Mouse (Mus musculus) liver, adult 2 months (tissue): ENCODE measurements at regions not wholly inside any gene's neighbourhood (a gene's known extent, or its start where the extent isn't known, plus 50 kb on each side); places are given as distances from the start of the nearest gene placed in this dataset.

Experiments
- DNase-seq: peaks from one replicate; pipeline ENCODE4 v3.0.0-alpha.2; 2011; ENCODE audit warnings: low read depth, low spot score; ENCODE audit errors: extremely low read depth
- H3K27ac ChIP-seq: fragments of 200-500 bp; replicated peaks from 2 replicates; pipeline ENCODE4 v1.5.1; 2012; ENCODE audit warnings: low read depth, mild to moderate bottlenecking, control low read depth, inconsistent platforms, low read length; ENCODE audit not compliant: insufficient read depth
- H3K27me3 ChIP-seq: fragments of 200-500 bp; 2 replicates; pipeline ENCODE4 v1.6.1; 2012; ENCODE audit warnings: mild to moderate bottlenecking, moderate library complexity, low read length, inconsistent platforms; ENCODE audit not compliant: control insufficient read depth, insufficient read depth
- H3K36me3 ChIP-seq: fragments of 200-500 bp; 2 replicates; pipeline ENCODE4 v1.6.1; 2012; ENCODE audit warnings: low read length, inconsistent platforms; ENCODE audit not compliant: control insufficient read depth, insufficient read depth
- H3K4me1 ChIP-seq: fragments of 200-500 bp; 2 replicates; pipeline ENCODE4 v1.6.1; 2011; ENCODE audit warnings: low read length; ENCODE audit not compliant: control insufficient read depth, insufficient read depth
- H3K4me3 ChIP-seq: fragments of 200-500 bp; 2 replicates; pipeline ENCODE4 v1.5.1; 2011; ENCODE audit warnings: low read depth, mild to moderate bottlenecking, control low read depth, low read length, moderate library complexity; ENCODE audit not compliant: insufficient read depth
- H3K79me2 ChIP-seq: fragments of 200-500 bp; 2 replicates; pipeline ENCODE4 v1.6.1; 2012; ENCODE audit warnings: inconsistent platforms, mild to moderate bottlenecking, low read length, moderate library complexity; ENCODE audit not compliant: control insufficient read depth, insufficient read depth
- H3K9ac ChIP-seq: fragments of 200-500 bp; 2 replicates; pipeline ENCODE4 v1.6.1; 2012; ENCODE audit warnings: low read depth, mild to moderate bottlenecking, control low read depth, inconsistent platforms, low read length
- CTCF ChIP-seq: fragments of 200-500 bp; IDR thresholded peaks from 2 replicates; pipeline ENCODE4 v1.5.1; 2011; ENCODE audit warnings: low read depth, low read length, control low read depth
- POLR2A ChIP-seq: fragments of 200-500 bp; IDR thresholded peaks from 2 replicates; pipeline ENCODE4 v1.6.1; 2011; ENCODE audit warnings: low read length, control low read depth; ENCODE audit not compliant: insufficient read depth; ENCODE audit errors: extremely low read depth
- WGBS: fragments of 180-500 bp; shearing (Covaris S2); methylation state at CpG from one replicate; pipeline ENCODE4 v1.1.7; 2018; 5-methylcytosine and 5-hydroxymethylcytosine counted together

DNA sequence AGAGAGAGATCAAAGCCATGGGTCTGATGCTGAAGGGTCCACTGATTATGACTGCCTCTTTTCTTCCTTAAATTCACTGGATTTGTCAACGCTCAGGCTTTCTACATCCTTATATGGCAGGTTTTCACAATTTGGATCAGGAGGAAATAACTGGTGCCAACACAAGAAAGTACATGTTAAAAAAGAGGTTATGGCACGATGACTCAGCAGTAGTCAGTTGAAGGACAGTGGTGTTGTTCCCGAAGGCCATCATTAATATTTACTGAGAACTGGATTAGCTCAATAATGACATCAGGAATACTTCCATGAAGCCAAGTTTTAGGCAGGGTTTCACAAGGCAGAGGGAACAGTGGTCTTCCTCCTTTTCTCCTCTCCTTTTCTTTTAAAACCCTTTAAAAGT is 179.6 kb downstream of the Car2 start:
- peak; percentile 5 for DNase-seq
- Histone ChIP-seq H3K4me3 (no peak overlapping the region), H3K36me3 (no peaks in the 10 kb centered on the region), H3K27me3 (no peaks in the 10 kb centered on the region), H3K9ac (no peak overlapping the region), H3K27ac (no peak overlapping the region), H3K79me2 (no peaks in the 10 kb centered on the region), H3K4me1 (no peaks in the 10 kb centered on the region)
- no peak for TF ChIP-seq CTCF
- TF ChIP-seq POLR2A: no peak
- 61% methylated on average over 3 of the region's 3 CpGs for WGBS

GRCm38 (mm10) chr3:15068256-15068655 is 182.2 kb downstream of the Car2 start:
- WGBS: 74% methylated on average over 3 of the region's 3 CpGs
- H3K79me2 ChIP-seq: no peaks in the 10 kb centered on the region
- H3K36me3 ChIP-seq: no peaks in the 10 kb centered on the region
- H3K4me1 ChIP-seq: no peaks in the 10 kb centered on the region
- no peak overlapping the region for H3K9ac ChIP-seq
- H3K27me3 ChIP-seq: no peaks in the 10 kb centered on the region
- no peak for DNase-seq
- no peak overlapping the region for H3K4me3 ChIP-seq
- TF ChIP-seq CTCF: no peak
- TF ChIP-seq POLR2A: no peak
- H3K27ac ChIP-seq: no peak overlapping the region

- WGBS: 76% methylated on average over 6 of the region's 6 CpGs
- H3K9ac ChIP-seq: no peak overlapping the region
- H3K4me3 ChIP-seq: no peak overlapping the region
- H3K4me1 ChIP-seq: no peaks in the 10 kb centered on the region
- no peaks in the 10 kb centered on the region for H3K36me3 ChIP-seq
- no peaks in the 10 kb centered on the region for H3K27me3 ChIP-seq
- no peak overlapping the region for H3K27ac ChIP-seq
- no peak for DNase-seq
- no peak for TF ChIP-seq CTCF
- no peak for TF ChIP-seq POLR2A
- no peaks in the 10 kb centered on the region for H3K79me2 ChIP-seq
Measured at GRCm38 (mm10) chr3:15071030-15071883, 185.2 kb downstream of the Car2 start.

GRCm38 (mm10) chr3:15073405-15073804 is 187.3 kb downstream of the Car2 start:
- WGBS: 80% methylated on average over 2 of the region's 2 CpGs
- Histone ChIP-seq H3K9ac (no peak overlapping the region), H3K27ac (no peak overlapping the region), H3K4me3 (no peak overlapping the region), H3K27me3 (no peaks in the 10 kb centered on the region), H3K36me3 (no peaks in the 10 kb centered on the region), H3K4me1 (no peaks in the 10 kb centered on the region), H3K79me2 (no peaks in the 10 kb centered on the region)
- TF ChIP-seq POLR2A: no peak
- DNase-seq: no peak

- H3K27ac ChIP-seq: no peak overlapping the region
- no peak overlapping the region for H3K9ac ChIP-seq
- no peaks in the 10 kb centered on the region for H3K27me3 ChIP-seq
- no peaks in the 10 kb centered on the region for H3K79me2 ChIP-seq
- no peak for TF ChIP-seq POLR2A
- TF ChIP-seq CTCF: no peak
- no peaks in the 10 kb centered on the region for H3K4me1 ChIP-seq
- 62% methylated on average over 1 of the region's 1 CpGs for WGBS
- no peak for DNase-seq
- H3K36me3 ChIP-seq: no peaks in the 10 kb centered on the region
- no peak overlapping the region for H3K4me3 ChIP-seq
Measured at GRCm38 (mm10) chr3:15073847-15074246, 187.8 kb downstream of the Car2 start.

DNA sequence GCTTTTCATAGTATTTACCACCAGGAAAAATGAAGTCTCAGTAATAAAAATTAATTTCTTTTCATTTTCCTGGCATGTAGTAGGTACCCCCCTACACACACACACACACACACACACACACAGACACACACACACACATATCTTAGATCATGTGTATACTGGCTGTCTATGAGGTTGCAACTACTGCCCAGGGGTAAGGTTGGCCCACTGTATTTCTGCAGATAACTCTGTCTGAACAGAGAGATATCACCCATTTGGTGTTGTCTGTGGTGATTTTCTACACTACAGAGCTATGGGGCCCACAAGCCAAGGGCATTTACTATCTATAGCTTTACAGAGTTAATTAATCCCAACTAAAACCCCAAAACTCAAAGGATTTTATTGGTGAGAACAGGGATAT is 188.9 kb downstream of the Car2 start:
- Histone ChIP-seq H3K4me3 (no peak overlapping the region), H3K27me3 (no peaks in the 10 kb centered on the region), H3K36me3 (no peaks in the 10 kb centered on the region), H3K9ac (no peak overlapping the region), H3K27ac (no peak overlapping the region), H3K79me2 (no peaks in the 10 kb centered on the region), H3K4me1 (no peaks in the 10 kb centered on the region)
- DNase-seq: no peak
- no peak for TF ChIP-seq POLR2A
- TF ChIP-seq CTCF: no peak
